Comparison of ENCODE assay signal across 8 mouse cellular contexts in the genomic region with DNA sequence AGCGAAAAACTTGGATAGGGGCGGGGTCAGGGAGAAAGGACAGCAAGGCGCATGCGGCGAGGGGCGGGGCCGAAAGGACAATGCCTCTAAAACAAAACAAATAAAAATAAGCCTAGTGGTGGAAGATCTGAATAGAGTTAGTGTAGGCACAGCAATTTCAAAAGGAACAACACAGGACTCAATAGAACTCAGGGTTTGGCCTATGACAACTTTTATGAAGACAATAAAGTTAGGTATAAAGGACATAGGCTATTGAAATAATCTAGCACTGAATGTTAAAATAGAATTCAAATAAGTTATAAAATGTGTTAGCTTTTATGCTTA. TPM values are rescaled to one million over a fixed set of nuclear protein-coding genes. Genes with fewer than 3 reads are reported as not detected.
DNase-seq lines count a peak whose midpoint lies in the region; ATAC-seq and TF ChIP-seq lines count a peak whose summit lies in the region.

No protein-coding gene starts in this region.

- peak overlapping the region; percentile 90 for H3K4me2 ChIP-seq in forebrain, embryonic 14.5 days (ENCODE audit: low read length)
- H3K4me2 ChIP-seq in liver, embryonic 11.5 days = peak overlapping the region; percentile 97

- H3K4me3 ChIP-seq in megakaryocyte, embryonic 14.5 days (replicated peaks) = peak overlapping the region; percentile 100
- peak overlapping the region; percentile 81 for H3K4me3 ChIP-seq in forebrain, embryonic 14.5 days (ENCODE audit: low read depth, low read length)
- H3K4me3 ChIP-seq in liver, embryonic 11.5 days (ENCODE audit: low read depth, low read length) = peak overlapping the region; percentile 87
- H3K4me3 ChIP-seq in olfactory bulb, adult 2 months (ENCODE audit: insufficient read depth, low read depth, low read length) = peak overlapping the region; percentile 97

- no peak for ATAC-seq in megakaryocyte, adult 5-6 weeks (ENCODE audit: poor library complexity, severe bottlenecking)
- ATAC-seq in forebrain, embryonic 14.5 days = no peak
- ATAC-seq in liver, embryonic 11.5 days (replicated peaks; ENCODE audit: low FRiP score) = no peak

- DNase-seq in forebrain, embryonic 14.5 days (ENCODE audit: low spot score) = no peak
- no peak for DNase-seq in liver, embryonic 11.5 days (ENCODE audit: low spot score)
- DNase-seq in right cerebral cortex, postnatal 14 days = no peak
- no peak for DNase-seq in frontal cortex, postnatal 36 days (ENCODE audit: low spot score in 2 of 2)
- DNase-seq in cerebellum, postnatal 25 days = no peak

- H3K27me3 ChIP-seq in megakaryocyte, embryonic 14.5 days (replicated peaks) = no peaks in the 10 kb centered on the region
- no peaks in the 10 kb centered on the region for H3K27me3 ChIP-seq in forebrain, embryonic 14.5 days (replicated peaks; ENCODE audit: control insufficient read depth, insufficient read depth, low read length)
- H3K27me3 ChIP-seq in liver, embryonic 11.5 days (replicated peaks; ENCODE audit: control insufficient read depth, insufficient read depth, low read length) = no peaks in the 10 kb centered on the region

- no peak for TF ChIP-seq CTCF in olfactory bulb, adult 2 months (IDR thresholded peaks at IDR 0.05; ENCODE audit: insufficient read depth, low read depth, low read length)

- H3K36me3 ChIP-seq in megakaryocyte, embryonic 14.5 days (replicated peaks; ENCODE audit: low read length) = peaks cover 52% of the 10 kb centered on the region
- peaks cover 43% of the 10 kb centered on the region for H3K36me3 ChIP-seq in forebrain, embryonic 14.5 days (ENCODE audit: control insufficient read depth, insufficient read depth, low read length)
- H3K36me3 ChIP-seq in liver, embryonic 11.5 days (ENCODE audit: control insufficient read depth, insufficient read depth, low read length) = peaks cover 35% of the 10 kb centered on the region

- H3K4me1 ChIP-seq in megakaryocyte, embryonic 14.5 days = peaks cover 45% of the 10 kb centered on the region
- peaks cover 5% of the 10 kb centered on the region; the same call in 1 of the 2 replicates for H3K4me1 ChIP-seq in forebrain, embryonic 14.5 days (ENCODE audit: control insufficient read depth, insufficient read depth, low read length)
- H3K4me1 ChIP-seq in liver, embryonic 11.5 days (replicated peaks; ENCODE audit: control insufficient read depth, insufficient read depth, low read length) = peaks cover 14% of the 10 kb centered on the region
- H3K4me1 ChIP-seq in olfactory bulb, adult 2 months (ENCODE audit: control insufficient read depth, insufficient read depth, low read length) = peaks cover 13% of the 10 kb centered on the region

- TF ChIP-seq POLR2A in olfactory bulb, adult 2 months (IDR thresholded peaks at IDR 0.05; ENCODE audit: insufficient read depth, low read depth, low read length) = peak; percentile 8; the same call in 1 of the 2 replicates

- 1% methylated on average over 7 of the region's 7 CpGs for WGBS in forebrain, embryonic 14.5 days
- WGBS in liver, embryonic 11.5 days = 0% methylated on average over 7 of the region's 7 CpGs
- WGBS in olfactory bulb, adult 2 months = 3% methylated on average over 7 of the region's 7 CpGs

- no peaks in the 10 kb centered on the region for H3K9me3 ChIP-seq in megakaryocyte, embryonic 14.5 days
- H3K9me3 ChIP-seq in forebrain, embryonic 14.5 days (replicated peaks; ENCODE audit: control insufficient read depth, low read length) = no peaks in the 10 kb centered on the region
- no peaks in the 10 kb centered on the region for H3K9me3 ChIP-seq in liver, embryonic 11.5 days (ENCODE audit: control insufficient read depth, low read length)

- H3K9ac ChIP-seq in forebrain, embryonic 14.5 days (ENCODE audit: low read length) = no peak overlapping the region
- peak overlapping the region; percentile 90; the same call in 1 of the 2 replicates for H3K9ac ChIP-seq in liver, embryonic 11.5 days (ENCODE audit: low read depth, low read length)

- H3K27ac ChIP-seq in forebrain, embryonic 14.5 days (ENCODE audit: low read depth, low read length) = peak overlapping the region; percentile 94; the same call in 1 of the 2 replicates
- 0 out of 2 replicates have a peak overlapping the region, but pooled peaks have one; percentile 97 for H3K27ac ChIP-seq in liver, embryonic 11.5 days (ENCODE audit: low read depth, low read length)
- no peak overlapping the region for H3K27ac ChIP-seq in olfactory bulb, adult 2 months (ENCODE audit: insufficient read depth, low read depth, low read length)

RNA-seq across cellular contexts. Expression of gene Gtpbp6, which starts 0.3 kb away (rescaled TPM):
- 49.5 and 52.6 TPM in 2 replicates for polyA plus RNA-seq in megakaryocyte, embryonic 14.5 days (2012; ENCODE audit: insufficient read depth, low replicate concordance)
- 7.5 and 14.5 TPM in 2 replicates for total RNA-seq in megakaryocyte, adult 5-6 weeks (2015)
- 15.9 and 17.9 TPM in 2 replicates for total RNA-seq in megakaryocyte, adult 5-6 weeks (2017)
- polyA plus RNA-seq in forebrain, embryonic 14.5 days (2014; fragmentation: Nextera tagmentation; extraction: Ambion mirVana) = 46.5 TPM in 2 replicates
- 18.7 and 20.9 TPM in 2 replicates for polyA plus RNA-seq in liver, embryonic 11.5 days (2014; fragmentation: Nextera tagmentation; extraction: Ambion mirVana)
- not detected in 2 replicates for polyA plus RNA-seq in olfactory bulb, adult 2 months (2012; ENCODE audit: insufficient read depth, insufficient read length, low replicate concordance, missing spikeins)

RNA-seq across cellular contexts. Expression of gene Zfp605, which starts 1.6 kb away (rescaled TPM):
- polyA plus RNA-seq in megakaryocyte, embryonic 14.5 days (2012; ENCODE audit: insufficient read depth, low replicate concordance) = 1.00 TPM in 1 of 2 replicates, not detected in the other
- 2.5 and 4.2 TPM in 2 replicates for total RNA-seq in megakaryocyte, adult 5-6 weeks (2015)
- 5.9 and 8.1 TPM in 2 replicates for total RNA-seq in megakaryocyte, adult 5-6 weeks (2017)
- 15.1 and 16.9 TPM in 2 replicates for polyA plus RNA-seq in forebrain, embryonic 14.5 days (2014; fragmentation: Nextera tagmentation; extraction: Ambion mirVana)
- 3.4 and 3.6 TPM in 2 replicates for polyA plus RNA-seq in liver, embryonic 11.5 days (2014; fragmentation: Nextera tagmentation; extraction: Ambion mirVana)
- not detected in 2 replicates for polyA plus RNA-seq in olfactory bulb, adult 2 months (2012; ENCODE audit: insufficient read depth, insufficient read length, low replicate concordance, missing spikeins)

RNA-seq across cellular contexts. Expression of gene Plcxd1, which starts 8.5 kb away (rescaled TPM):
- polyA plus RNA-seq in megakaryocyte, embryonic 14.5 days (2012; ENCODE audit: insufficient read depth, low replicate concordance) = 0.10 TPM in 1 of 2 replicates, not detected in the other
- total RNA-seq in megakaryocyte, adult 5-6 weeks (2015) = not detected in 2 replicates
- total RNA-seq in megakaryocyte, adult 5-6 weeks (2017) = 0.11 TPM in 1 of 2 replicates, not detected in the other
- 0.69 and 1.1 TPM in 2 replicates for polyA plus RNA-seq in forebrain, embryonic 14.5 days (2014; fragmentation: Nextera tagmentation; extraction: Ambion mirVana)
- 0.71 and 1.3 TPM in 2 replicates for polyA plus RNA-seq in liver, embryonic 11.5 days (2014; fragmentation: Nextera tagmentation; extraction: Ambion mirVana)
- polyA plus RNA-seq in olfactory bulb, adult 2 months (2012; ENCODE audit: insufficient read depth, insufficient read length, low replicate concordance, missing spikeins) = not detected in 2 replicates

RNA-seq across cellular contexts. Expression of gene Gm35315, which starts 14.0 kb away (rescaled TPM):
- not detected in 2 replicates for polyA plus RNA-seq in megakaryocyte, embryonic 14.5 days (2012; ENCODE audit: insufficient read depth, low replicate concordance)
- 0.78 and 0.93 TPM in 2 replicates for total RNA-seq in megakaryocyte, adult 5-6 weeks (2015)
- total RNA-seq in megakaryocyte, adult 5-6 weeks (2017) = 0.29 and 0.37 TPM in 2 replicates
- 0.51 and 0.57 TPM in 2 replicates for polyA plus RNA-seq in forebrain, embryonic 14.5 days (2014; fragmentation: Nextera tagmentation; extraction: Ambion mirVana)
- 2.0 and 3.1 TPM in 2 replicates for polyA plus RNA-seq in liver, embryonic 11.5 days (2014; fragmentation: Nextera tagmentation; extraction: Ambion mirVana)
- polyA plus RNA-seq in olfactory bulb, adult 2 months (2012; ENCODE audit: insufficient read depth, insufficient read length, low replicate concordance, missing spikeins) = not detected in 2 replicates

RNA-seq across cellular contexts. Expression of gene Chfr, which starts 27.4 kb away (rescaled TPM):
- polyA plus RNA-seq in megakaryocyte, embryonic 14.5 days (2012; ENCODE audit: insufficient read depth, low replicate concordance) = 16.6 and 30.1 TPM in 2 replicates
- 45.7 and 49.6 TPM in 2 replicates for total RNA-seq in megakaryocyte, adult 5-6 weeks (2015)
- total RNA-seq in megakaryocyte, adult 5-6 weeks (2017) = 73.1 and 78.6 TPM in 2 replicates
- polyA plus RNA-seq in forebrain, embryonic 14.5 days (2014; fragmentation: Nextera tagmentation; extraction: Ambion mirVana) = 82.1 and 82.9 TPM in 2 replicates
- 38.9 and 44.3 TPM in 2 replicates for polyA plus RNA-seq in liver, embryonic 11.5 days (2014; fragmentation: Nextera tagmentation; extraction: Ambion mirVana)
- not detected in 2 replicates for polyA plus RNA-seq in olfactory bulb, adult 2 months (2012; ENCODE audit: insufficient read depth, insufficient read length, low replicate concordance, missing spikeins)

Comparison
In these comparisons a context has a peak if more than half of its experiments do, and no peak if none do; other contexts are left out.
1. RNA of gene Gtpbp6, which starts 0.3 kb away (polyA plus RNA-seq): 49.5 to 52.6 TPM in megakaryocyte, embryonic 14.5 days, 46.5 TPM in forebrain, embryonic 14.5 days and 18.7 to 20.9 TPM in liver, embryonic 11.5 days; not detected in olfactory bulb, adult 2 months; every median in the first group is over 10 times any median in the second.
2. Peak in every context shown above with its lines, with median percentiles within 50 percentile points of each other: H3K4me3 ChIP-seq.